Mouse (Mus musculus) stomach, embryonic 15.5 days (tissue): ENCODE results near the gene Drd3. TPM values are rescaled to one million over a fixed set of nuclear protein-coding genes. Genes with fewer than 3 reads are reported as not detected.

Experiments
- ATAC-seq: fragments of 200-750 bp; cut with Nextera tagmentation; 2 replicates; pipeline ENCODE4 v1.8.0; 2017; ENCODE audit warnings: low read depth, moderate number of reproducible peaks, moderate TSS enrichment; ENCODE audit not compliant: insufficient read depth, low FRiP score
- H3K27ac ChIP-seq: fragments of 300-500 bp; sonication (generic); 2 replicates; pipeline ENCODE4 v1.5.1; 2015; ENCODE audit warnings: mild to moderate bottlenecking, inconsistent platforms
- H3K27me3 ChIP-seq: fragments of 300-500 bp; sonication (generic); replicated peaks from 2 replicates; pipeline ENCODE4 v1.6.1; 2015; ENCODE audit warnings: inconsistent platforms
- H3K36me3 ChIP-seq: fragments of 300-500 bp; sonication (generic); 2 replicates; pipeline ENCODE4 v1.6.1; 2015; ENCODE audit warnings: inconsistent platforms
- H3K4me1 ChIP-seq: fragments of 300-500 bp; sonication (generic); 2 replicates; pipeline ENCODE4 v1.6.1; 2015; ENCODE audit warnings: inconsistent platforms
- H3K4me2 ChIP-seq: fragments of 300-500 bp; sonication (generic); 2 replicates; pipeline ENCODE4 v1.6.1; 2015; ENCODE audit warnings: mild to moderate bottlenecking, inconsistent platforms
- H3K4me3 ChIP-seq: fragments of 300-500 bp; sonication (generic); replicated peaks from 2 replicates; pipeline ENCODE4 v1.5.1; 2015; ENCODE audit warnings: inconsistent platforms
- H3K9ac ChIP-seq: fragments of 300-500 bp; sonication (generic); 2 replicates; pipeline ENCODE4 v1.6.1; 2015; ENCODE audit warnings: inconsistent platforms
- H3K9me3 ChIP-seq: fragments of 300-500 bp; sonication (generic); 2 replicates; pipeline ENCODE4 v1.6.1; 2016; ENCODE audit warnings: inconsistent platforms
- WGBS: fragments of 180-500 bp; shearing (Covaris S2); methylation state at CpG from one replicate; pipeline ENCODE4 v1.1.7; 2015; 5-methylcytosine and 5-hydroxymethylcytosine counted together
- polyA plus RNA-seq: library from polyadenylated mRNA; unstranded; fragments of >200 nt; fragmentation: Nextera tagmentation; extraction: Ambion mirVana; gene quantifications from 2 replicates; pipeline ENCODE4 v1.2.1, GENCODE M21; 2015

The Drd3 gene
- 0.09 TPM in 1 of 2 replicates, not detected in the other for polyA plus RNA-seq

DNA sequence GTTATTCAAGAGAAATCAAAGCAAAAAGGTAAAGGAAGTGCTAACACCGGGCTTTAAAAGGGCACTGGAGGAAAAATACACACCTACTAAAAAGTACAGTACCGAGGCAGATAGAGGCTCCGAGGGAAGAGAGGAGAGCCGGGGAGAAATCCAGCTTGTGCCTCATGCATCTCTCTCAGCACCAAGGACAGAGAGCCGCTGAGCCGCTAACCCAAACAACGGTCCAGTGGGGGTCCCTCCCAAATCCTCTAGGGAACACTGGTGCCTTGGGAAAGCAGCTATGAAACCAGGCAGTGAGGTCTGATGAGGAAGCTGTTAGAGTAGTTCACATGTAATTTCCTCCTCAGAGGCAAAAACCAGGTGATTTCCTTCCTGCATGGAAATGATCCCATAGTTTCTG, at the start of gene Drd3:
Drd3 (plus strand) TSS at position 276 of the 400 bp plus-strand sequence.
- 8% methylated on average over 7 of the region's 7 CpGs for WGBS
- Histone ChIP-seq H3K9me3 (no peaks in the 10 kb centered on the region), H3K27ac (no peak within 1 kb of the TSS), H3K4me2 (no peak within 1 kb of the TSS), H3K36me3 (no peaks in the 10 kb centered on the region), H3K4me3 (no peak within 1 kb of the TSS), H3K27me3 (no peaks in the 10 kb centered on the region), H3K9ac (no peak within 1 kb of the TSS), H3K4me1 (no peaks in the 10 kb centered on the region)
- no peak for ATAC-seq

DNA sequence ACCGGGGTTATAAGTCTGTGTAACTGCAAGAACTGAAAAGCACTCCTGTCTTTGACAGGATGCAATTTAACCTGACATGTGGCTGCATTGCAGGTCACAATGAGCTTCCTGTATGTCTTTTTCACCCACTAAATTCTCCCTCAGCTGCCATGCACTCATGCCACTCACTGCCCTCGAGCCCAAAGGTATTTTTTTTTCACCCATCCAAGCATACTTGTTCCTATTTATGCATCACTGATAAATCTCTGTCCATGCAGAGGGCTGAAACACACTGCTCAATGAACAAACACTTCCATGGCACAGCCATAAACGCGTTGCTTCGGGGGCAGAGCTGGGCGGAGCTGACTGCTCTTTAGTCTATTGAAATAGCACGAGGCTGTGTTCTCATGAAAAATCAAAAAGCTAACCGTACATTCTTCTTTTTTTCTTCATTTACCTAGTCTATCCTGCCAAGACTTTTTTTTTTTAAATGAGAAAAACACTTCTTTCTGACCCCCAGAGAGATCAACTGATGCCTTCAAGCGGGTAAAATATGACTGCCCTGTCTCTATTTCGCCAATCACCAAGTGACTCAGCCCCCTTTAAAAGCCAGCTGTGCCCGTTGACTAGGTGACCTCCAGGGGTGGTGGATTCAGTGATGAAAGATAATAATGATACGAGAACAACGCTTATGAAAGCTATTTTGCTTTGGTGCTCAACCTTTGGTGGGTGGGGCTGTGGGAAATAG, 45.3 kb upstream of the Drd3 start:
- H3K4me2 ChIP-seq, result 0 out of 2 replicates have a peak overlapping the region, but pooled peaks have one; percentile 10
- no peak overlapping the region for H3K27ac ChIP-seq
- no peaks in the 10 kb centered on the region for H3K9me3 ChIP-seq
- 57% methylated on average over 13 of the region's 13 CpGs for WGBS
- H3K4me1 ChIP-seq, result no peaks in the 10 kb centered on the region
- H3K9ac ChIP-seq, result no peak overlapping the region
- H3K4me3 ChIP-seq, result no peak overlapping the region
- ATAC-seq, result no peak
- no peaks in the 10 kb centered on the region for H3K27me3 ChIP-seq
- H3K36me3 ChIP-seq, result no peaks in the 10 kb centered on the region

DNA sequence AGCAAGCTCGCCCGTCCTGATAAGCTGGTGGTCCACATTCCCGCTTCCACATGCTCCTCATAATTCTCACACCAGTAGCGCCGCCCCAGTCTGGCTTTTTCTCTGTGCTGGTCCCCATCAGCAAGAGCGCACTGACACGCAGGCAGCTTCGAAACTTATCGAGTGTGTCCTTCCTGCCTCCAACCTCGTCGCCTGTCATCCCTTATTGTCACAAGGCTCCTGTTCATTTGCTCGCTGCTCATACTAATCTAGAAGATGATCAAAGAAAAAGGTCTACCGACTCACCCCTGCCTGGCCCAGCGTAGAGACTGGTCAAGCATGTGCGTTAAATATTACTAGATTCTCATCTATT, 44.8 kb upstream of the Drd3 start:
- Histone ChIP-seq H3K4me2 (0 out of 2 replicates have a peak overlapping the region, but pooled peaks have one; percentile 10), H3K27me3 (no peaks in the 10 kb centered on the region), H3K4me3 (no peak overlapping the region), H3K9me3 (no peaks in the 10 kb centered on the region), H3K27ac (no peak overlapping the region), H3K4me1 (no peaks in the 10 kb centered on the region), H3K9ac (no peak overlapping the region), H3K36me3 (no peaks in the 10 kb centered on the region)
- ATAC-seq, result no peak
- 69% methylated on average over 15 of the region's 15 CpGs for WGBS

DNA sequence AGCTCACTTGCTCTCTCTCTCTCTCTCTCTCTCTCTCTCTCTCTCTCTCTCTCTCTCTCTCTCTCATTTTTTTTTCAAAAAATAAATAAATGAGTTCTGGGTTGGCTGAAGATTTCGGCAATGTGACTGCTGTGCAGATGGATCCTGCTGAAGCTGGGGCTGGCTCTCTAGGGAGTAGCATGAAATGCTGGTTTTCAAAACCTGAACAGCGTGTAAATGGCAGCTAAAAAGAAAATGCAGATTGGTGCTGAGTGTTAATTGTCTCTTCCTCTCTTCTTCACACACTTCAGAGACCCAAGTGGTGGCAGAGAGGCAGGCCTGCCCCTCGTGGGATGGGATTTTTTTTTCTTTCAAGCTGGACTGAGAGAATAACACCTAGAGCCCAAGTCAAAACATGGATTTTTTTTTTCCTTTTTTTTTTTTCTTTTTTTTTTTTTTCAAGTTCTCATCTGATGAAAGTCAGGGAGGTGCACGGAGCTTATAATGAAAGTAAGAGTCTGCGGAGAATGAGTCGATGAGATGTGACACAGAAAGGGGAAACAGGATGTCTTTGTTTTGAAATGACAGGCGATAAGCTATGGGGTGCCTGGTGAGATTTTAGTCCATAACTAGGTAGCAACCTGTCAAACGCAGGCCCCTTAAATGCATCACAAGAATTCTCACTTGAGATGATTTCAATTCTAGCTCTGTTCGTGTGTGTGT, 44.2 kb upstream of the Drd3 start:
- 52% methylated on average over 9 of the region's 9 CpGs for WGBS

DNA sequence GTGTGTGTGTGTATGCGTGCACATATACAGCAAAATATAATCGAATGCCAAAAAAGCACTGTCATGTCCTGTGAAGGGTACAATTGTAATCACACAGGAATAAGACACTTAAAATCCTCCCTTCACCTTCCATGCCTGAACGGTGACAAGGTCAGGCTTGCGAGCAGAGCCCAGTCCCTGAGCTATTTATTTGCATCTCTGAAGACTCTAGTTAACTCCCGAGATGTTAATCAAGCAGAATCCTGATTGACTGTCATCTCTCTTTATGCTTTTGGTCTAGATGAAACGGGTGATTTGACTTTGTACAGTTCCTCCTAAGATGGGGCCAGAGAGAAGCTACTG, 43.7 kb upstream of the Drd3 start:
- 70% methylated on average over 6 of the region's 6 CpGs for WGBS
- H3K4me2 ChIP-seq, result no peak overlapping the region

More for the DNA sequence above, 44.2 kb upstream of the Drd3 start:
- Histone ChIP-seq H3K9ac (no peak overlapping the region), H3K4me2 (no peak overlapping the region), H3K4me1 (no peaks in the 10 kb centered on the region), H3K9me3 (no peaks in the 10 kb centered on the region), H3K27me3 (no peaks in the 10 kb centered on the region), H3K27ac (no peak overlapping the region), H3K4me3 (no peak overlapping the region), H3K36me3 (no peaks in the 10 kb centered on the region)
- ATAC-seq, result no peak

DNA sequence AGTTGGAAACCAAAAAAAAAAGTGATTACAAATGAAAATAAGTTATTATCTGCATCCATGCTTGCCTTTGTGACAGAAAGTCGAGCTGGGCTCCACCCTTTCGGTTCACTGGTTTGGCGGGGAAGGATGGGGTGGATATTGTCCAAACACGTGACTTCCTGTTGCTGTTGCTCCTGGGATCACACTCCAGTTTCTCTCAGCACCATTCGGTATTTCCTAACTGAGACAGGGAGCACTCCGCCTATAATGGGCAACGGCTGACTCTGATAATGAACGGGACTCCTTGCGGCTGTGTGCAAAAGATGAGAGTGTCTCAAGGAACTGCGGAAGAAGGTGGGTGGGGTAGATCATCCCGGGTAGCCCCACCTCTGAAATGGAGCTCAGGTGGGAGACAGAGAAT, 43.2 kb upstream of the Drd3 start:
- Histone ChIP-seq H3K4me2 (no peak overlapping the region), H3K4me1 (no peaks in the 10 kb centered on the region), H3K4me3 (no peak overlapping the region), H3K9me3 (no peaks in the 10 kb centered on the region), H3K9ac (no peak overlapping the region), H3K27me3 (no peaks in the 10 kb centered on the region), H3K36me3 (no peaks in the 10 kb centered on the region), H3K27ac (no peak overlapping the region)
- no peak for ATAC-seq
- 85% methylated on average over 11 of the region's 11 CpGs for WGBS

More for the DNA sequence above, 43.7 kb upstream of the Drd3 start:
- Histone ChIP-seq H3K27me3 (no peaks in the 10 kb centered on the region), H3K27ac (no peak overlapping the region), H3K4me1 (no peaks in the 10 kb centered on the region), H3K9me3 (no peaks in the 10 kb centered on the region), H3K36me3 (no peaks in the 10 kb centered on the region), H3K9ac (no peak overlapping the region), H3K4me3 (no peak overlapping the region)
- ATAC-seq, result no peak

DNA sequence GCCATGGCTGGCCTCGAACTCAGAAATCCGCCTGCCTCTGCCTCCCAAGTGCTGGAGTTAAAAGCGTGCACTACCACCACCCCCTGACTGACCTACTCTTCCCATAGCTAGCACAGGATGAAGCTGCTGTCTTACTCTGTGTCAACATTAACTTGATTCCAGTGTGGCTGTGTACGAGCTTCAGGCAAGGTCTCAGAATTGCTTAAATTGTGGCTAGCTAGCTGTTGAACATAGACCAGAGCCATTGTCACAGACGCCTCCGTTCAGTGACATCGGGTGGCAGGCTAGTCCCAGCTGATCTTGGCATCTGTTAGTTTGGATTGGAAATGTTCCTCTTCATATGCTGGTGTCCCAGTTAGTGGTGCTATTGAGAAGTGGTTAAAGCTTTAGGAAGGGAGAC, 42.5 kb upstream of the Drd3 start:
- Histone ChIP-seq H3K36me3 (no peaks in the 10 kb centered on the region), H3K9me3 (no peaks in the 10 kb centered on the region), H3K4me3 (no peak overlapping the region), H3K4me1 (no peaks in the 10 kb centered on the region), H3K4me2 (no peak overlapping the region), H3K9ac (no peak overlapping the region), H3K27ac (no peak overlapping the region), H3K27me3 (no peaks in the 10 kb centered on the region)
- no peak for ATAC-seq
- 87% methylated on average over 7 of the region's 7 CpGs for WGBS

DNA sequence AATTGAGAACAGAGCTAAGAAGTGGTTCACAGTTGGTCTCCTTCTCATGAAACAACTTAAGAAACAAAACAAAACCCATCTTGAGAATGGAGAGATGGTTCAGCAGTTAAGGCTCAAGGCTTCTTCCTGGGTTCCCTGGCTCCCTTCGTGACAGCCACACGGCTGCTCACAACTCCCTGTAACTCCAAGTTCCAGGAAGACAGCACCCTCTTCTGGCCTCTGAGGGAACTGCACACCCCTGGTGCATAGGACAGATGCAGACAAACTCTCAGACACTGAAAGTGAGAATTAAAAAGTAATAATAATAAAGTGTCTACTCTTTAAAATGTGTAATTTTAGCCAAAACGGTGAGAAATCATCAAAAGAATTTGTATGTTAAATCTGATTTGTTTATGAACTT, 29.4 kb upstream of the Drd3 start:
- Histone ChIP-seq H3K27ac (no peak overlapping the region), H3K36me3 (no peaks in the 10 kb centered on the region), H3K9me3 (no peaks in the 10 kb centered on the region), H3K4me3 (no peak overlapping the region), H3K9ac (no peak overlapping the region), H3K4me1 (no peaks in the 10 kb centered on the region), H3K27me3 (no peaks in the 10 kb centered on the region), H3K4me2 (no peak overlapping the region)
- WGBS, result 77% methylated on average over 3 of the region's 3 CpGs
- no peak for ATAC-seq

DNA sequence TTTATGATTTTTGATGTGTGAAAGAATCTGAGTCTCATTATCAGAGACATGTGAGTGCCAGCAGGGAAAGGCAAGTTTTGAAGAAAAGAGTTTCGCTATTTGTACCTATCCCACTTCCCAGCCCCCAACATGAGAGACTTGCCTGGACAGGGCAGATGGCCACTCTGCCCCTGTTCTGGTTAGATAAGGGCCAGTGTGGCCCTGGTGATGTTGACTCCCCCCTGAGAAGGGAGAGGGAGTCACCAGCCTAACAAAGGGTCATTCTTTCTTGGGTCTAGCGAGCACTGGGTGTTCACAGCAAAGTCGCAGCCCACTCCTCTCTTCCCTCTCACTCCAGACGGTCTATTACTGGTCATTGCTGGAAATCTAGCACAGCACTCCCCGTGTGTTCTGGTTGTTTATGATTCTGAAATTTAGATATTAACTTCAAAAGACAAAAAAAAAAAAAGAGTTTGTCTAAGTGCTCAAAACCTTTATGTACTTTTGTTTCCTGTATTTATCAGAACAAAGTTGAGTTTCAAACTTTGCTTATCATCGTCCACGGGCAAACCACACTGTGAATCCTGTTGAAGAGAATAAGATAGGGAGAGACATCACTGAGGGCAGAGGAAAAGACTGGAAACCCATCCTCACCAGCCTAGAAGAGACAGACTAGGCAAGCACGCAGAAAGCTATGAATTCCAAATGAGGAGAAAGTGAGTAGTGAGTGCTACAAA, 24.2 kb upstream of the Drd3 start:
- Histone ChIP-seq H3K4me3 (no peak overlapping the region), H3K27ac (no peak overlapping the region), H3K9me3 (no peaks in the 10 kb centered on the region), H3K4me2 (no peak overlapping the region), H3K4me1 (no peaks in the 10 kb centered on the region), H3K36me3 (no peaks in the 10 kb centered on the region), H3K27me3 (no peaks in the 10 kb centered on the region), H3K9ac (no peak overlapping the region)
- ATAC-seq, result no peak
- WGBS, result 79% methylated on average over 8 of the region's 8 CpGs

DNA sequence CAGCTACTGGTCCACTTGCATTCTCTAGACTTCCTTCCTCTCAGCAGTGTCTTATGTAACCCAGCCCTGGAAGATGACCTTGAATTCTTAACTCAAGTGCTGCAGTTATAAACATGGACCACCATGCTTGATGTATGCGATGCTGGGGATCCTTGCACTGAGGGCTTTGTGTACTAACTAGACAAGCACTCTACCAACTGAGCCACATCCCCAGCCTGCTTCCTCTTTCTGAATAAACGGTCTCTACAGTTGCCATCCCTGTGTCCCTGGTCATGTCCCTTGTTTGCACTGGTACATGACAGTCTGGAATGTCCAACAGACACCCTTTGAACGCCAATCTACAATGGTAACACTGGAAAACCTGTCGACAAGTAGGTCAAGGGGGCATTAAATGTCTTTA, 23.5 kb upstream of the Drd3 start:
- Histone ChIP-seq H3K4me3 (no peak overlapping the region), H3K9ac (no peak overlapping the region), H3K27me3 (no peaks in the 10 kb centered on the region), H3K27ac (no peak overlapping the region), H3K4me1 (no peaks in the 10 kb centered on the region), H3K36me3 (no peaks in the 10 kb centered on the region), H3K9me3 (no peaks in the 10 kb centered on the region), H3K4me2 (no peak overlapping the region)
- 66% methylated on average over 4 of the region's 4 CpGs for WGBS
- ATAC-seq, result no peak

DNA sequence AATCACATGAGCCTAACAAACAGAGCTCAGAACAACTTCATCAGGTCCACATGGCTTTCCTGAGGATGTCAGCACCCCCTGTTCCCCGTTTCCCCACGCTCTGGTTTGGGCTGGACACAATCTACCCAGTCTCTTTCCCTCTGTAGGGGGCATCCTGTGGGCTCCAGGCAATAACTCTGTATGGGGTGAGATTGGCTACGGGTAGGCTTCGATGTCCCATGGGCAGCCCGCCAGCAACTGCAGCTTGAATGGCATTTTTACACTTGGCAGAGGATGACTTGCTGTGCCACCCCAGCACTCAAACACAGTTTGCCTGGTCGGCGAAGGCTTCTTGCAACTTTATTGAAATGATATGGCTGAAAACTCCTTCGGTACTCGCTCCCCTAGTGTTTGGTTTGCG, 21.3 kb upstream of the Drd3 start:
- 85% methylated on average over 10 of the region's 10 CpGs for WGBS
- no peak for ATAC-seq
- Histone ChIP-seq H3K27ac (no peak overlapping the region), H3K27me3 (no peaks in the 10 kb centered on the region), H3K9me3 (no peaks in the 10 kb centered on the region), H3K9ac (no peak overlapping the region), H3K4me1 (no peaks in the 10 kb centered on the region), H3K36me3 (no peaks in the 10 kb centered on the region), H3K4me2 (no peak overlapping the region), H3K4me3 (no peak overlapping the region)

DNA sequence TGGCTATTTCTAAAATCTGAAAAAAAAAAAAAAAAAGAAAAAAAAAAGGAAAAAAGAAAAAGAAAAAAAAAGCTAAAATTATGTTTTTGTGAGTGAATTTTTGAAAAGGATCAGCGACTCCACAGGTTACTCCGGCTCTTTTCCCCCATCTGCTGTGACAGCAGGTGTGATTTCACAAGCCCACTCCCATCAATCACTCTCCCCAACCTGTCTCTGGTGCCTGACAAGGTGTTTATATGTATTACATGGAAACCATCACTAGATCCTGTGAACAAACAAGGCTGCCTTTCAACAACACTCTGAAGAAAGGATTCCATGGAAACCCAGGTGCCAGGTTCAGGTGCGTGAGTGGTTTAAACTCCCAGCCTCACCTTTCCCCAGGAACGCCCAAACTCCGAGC, 20.9 kb upstream of the Drd3 start:
- no peak overlapping the region for H3K4me3 ChIP-seq
- H3K9me3 ChIP-seq, result no peaks in the 10 kb centered on the region
- WGBS, result 66% methylated on average over 5 of the region's 5 CpGs
- no peaks in the 10 kb centered on the region for H3K36me3 ChIP-seq
- no peaks in the 10 kb centered on the region for H3K4me1 ChIP-seq
- H3K27me3 ChIP-seq, result no peaks in the 10 kb centered on the region
- H3K27ac ChIP-seq, result no peak overlapping the region
- H3K9ac ChIP-seq, result no peak overlapping the region
- no peak overlapping the region for H3K4me2 ChIP-seq
- no peak for ATAC-seq
